Mouse (Mus musculus): ENCODE results near the gene Fkbpl. TPM values are rescaled to one million over a fixed set of nuclear protein-coding genes. Genes with fewer than 3 reads are reported as not detected.
A peak's percentile ranks its signal among the peaks of the same experiment; 100 is the strongest.

Fkbpl gene
- polyA plus RNA-seq, 1 experiment from 2014 or later: 5.6 TPM

DNA sequence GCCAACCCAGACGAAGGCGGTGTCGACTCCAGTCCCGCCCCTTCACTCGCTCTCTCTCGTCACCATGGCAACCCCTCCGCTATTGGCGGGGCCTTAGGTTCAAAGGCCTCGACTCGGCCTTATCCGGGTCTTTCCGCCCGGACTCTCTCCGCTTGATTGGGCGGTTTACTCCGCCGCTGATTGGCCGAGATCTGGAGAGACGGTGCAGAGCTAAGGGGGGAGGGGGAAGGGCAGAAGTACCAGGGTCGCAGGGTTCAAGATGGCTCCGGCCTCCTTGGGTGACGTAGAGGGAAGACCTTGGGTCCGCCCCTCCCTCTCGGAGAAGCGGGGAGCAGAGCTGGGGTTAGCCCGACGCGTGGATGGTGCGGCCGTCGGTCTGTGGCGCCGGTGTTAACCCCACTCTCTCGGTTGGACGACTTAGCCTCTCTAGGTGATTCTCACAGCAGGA lies 40.5 kb upstream of the Fkbpl start, which contains the start of gene Agpat1:
Gene Agpat1, plus strand, starts transcription at position 202 of the 448 bp plus-strand sequence.
- H3K4me2 ChIP-seq (ENCODE audit: low read depth, low read length): peak within 1 kb of the TSS; percentile 97
- ATAC-seq (peak; percentile 83), DNase-seq (peak; percentile 99)
- H3K4me3 ChIP-seq (ENCODE audit: low read depth, low read length): peak within 1 kb of the TSS; percentile 77
- peak within 1 kb of the TSS; percentile 86 for H3K9ac ChIP-seq (replicated peaks)
- no peak for TF ChIP-seq CTCF (IDR thresholded peaks at IDR 0.05; ENCODE audit: low read depth)
- no peak for TF ChIP-seq EP300 (IDR thresholded peaks at IDR 0.05; ENCODE audit: low read depth)
- no peaks in the 10 kb centered on the region for H3K9me3 ChIP-seq (ENCODE audit: low read length)
- 0% methylated on average over 35 of the region's 35 CpGs for WGBS (ENCODE audit: insufficient replicate concordance)
- peak within 1 kb of the TSS; percentile 96 for H3K27ac ChIP-seq (ENCODE audit: low read depth)
- peaks cover 53% of the 10 kb centered on the region for H3K4me1 ChIP-seq (ENCODE audit: insufficient read depth)
- peaks cover 15% of the 10 kb centered on the region for H3K36me3 ChIP-seq (replicated peaks; ENCODE audit: insufficient read depth, low read length)
- no peaks in the 10 kb centered on the region for H3K27me3 ChIP-seq (ENCODE audit: insufficient read depth, low read length)

DNA sequence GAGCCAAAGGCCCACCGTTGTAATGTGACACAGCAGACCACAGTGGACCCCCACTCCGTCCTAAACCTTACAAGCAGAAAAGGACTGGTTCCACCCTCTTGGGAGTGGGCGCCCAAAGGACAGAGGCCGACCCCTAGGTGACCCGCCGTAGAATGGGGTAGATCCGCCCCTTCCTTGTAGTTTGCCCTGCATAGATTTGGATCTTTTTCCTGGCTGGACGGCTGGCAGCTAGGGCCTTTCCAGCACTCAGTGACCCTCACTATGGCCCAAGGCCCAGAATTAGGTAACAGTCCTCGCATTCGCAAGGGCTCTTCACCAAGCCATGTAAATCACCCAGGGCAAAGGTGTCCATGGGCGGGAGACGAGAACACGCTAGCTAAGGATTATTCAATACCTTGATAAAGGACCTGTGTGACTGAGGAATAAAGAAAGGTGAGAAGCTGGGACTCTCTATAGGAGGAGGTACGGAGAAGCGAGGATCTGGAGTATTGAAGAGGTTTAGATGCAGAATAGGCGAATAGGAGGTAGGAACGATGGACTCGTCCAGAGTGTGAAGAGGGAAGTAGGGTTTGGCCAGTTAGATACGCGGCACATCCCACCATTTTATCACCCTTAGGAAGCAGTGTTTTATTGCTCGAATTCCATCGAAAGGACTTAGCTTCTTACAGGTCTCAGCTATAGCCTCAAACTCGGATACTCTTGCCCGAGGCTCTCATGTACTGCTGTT lies 39.9 kb upstream of the Fkbpl start:
- DNase-seq: peak; percentile 69

DNA sequence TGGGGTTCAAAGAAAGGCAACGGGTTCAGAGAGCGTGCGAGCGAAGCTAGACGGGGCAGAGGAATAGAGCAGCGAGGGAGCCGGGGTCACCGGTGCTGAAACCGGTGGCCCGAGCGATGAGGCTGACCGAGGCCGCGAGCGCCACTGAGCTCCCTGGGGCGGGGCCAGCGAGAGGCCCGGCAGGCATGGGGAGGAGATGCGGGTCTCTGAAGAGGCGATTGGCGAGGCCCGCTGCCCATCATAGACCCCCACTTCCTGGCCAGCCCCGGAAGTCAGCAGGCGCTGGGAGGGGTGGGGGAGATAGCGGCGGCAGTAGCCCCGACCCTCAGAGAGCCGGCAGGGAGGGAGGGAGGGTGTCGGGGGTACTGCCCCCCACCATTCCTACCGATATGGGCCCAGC lies 39.0 kb upstream of the Fkbpl start:
- peak overlapping the region; percentile 96 for H3K27ac ChIP-seq (ENCODE audit: low read depth)
- no peaks in the 10 kb centered on the region for H3K27me3 ChIP-seq (ENCODE audit: insufficient read depth, low read length)
- H3K9me3 ChIP-seq (ENCODE audit: low read length): no peaks in the 10 kb centered on the region
- ATAC-seq (peak; percentile 15), DNase-seq (peak; percentile 94)
- peaks cover 13% of the 10 kb centered on the region for H3K36me3 ChIP-seq (replicated peaks; ENCODE audit: insufficient read depth, low read length)
- peak overlapping the region; percentile 86 for H3K9ac ChIP-seq (replicated peaks)
- H3K4me1 ChIP-seq (ENCODE audit: insufficient read depth): peaks cover 49% of the 10 kb centered on the region
- peak overlapping the region; percentile 92 for H3K4me2 ChIP-seq (ENCODE audit: low read depth, low read length)
- H3K4me3 ChIP-seq (ENCODE audit: low read depth, low read length): peak overlapping the region; percentile 77
- TF ChIP-seq CTCF (IDR thresholded peaks at IDR 0.05; ENCODE audit: low read depth) (no peak), EP300 (IDR thresholded peaks at IDR 0.05; ENCODE audit: low read depth) (no peak)
- under 1% methylated on average over 19 of the region's 30 CpGs for WGBS (ENCODE audit: insufficient replicate concordance)

More for the DNA sequence above, 39.9 kb upstream of the Fkbpl start:
- peak overlapping the region; percentile 92 for H3K4me2 ChIP-seq (ENCODE audit: low read depth, low read length)
- H3K9ac ChIP-seq (replicated peaks): peak overlapping the region; percentile 86
- H3K9me3 ChIP-seq (ENCODE audit: low read length): no peaks in the 10 kb centered on the region
- H3K27ac ChIP-seq (ENCODE audit: low read depth): peak overlapping the region; percentile 96
- 14% methylated on average over 24 of the region's 24 CpGs for WGBS (ENCODE audit: insufficient replicate concordance)
- ATAC-seq: peak; percentile 2; the same call in 1 of the 2 replicates
- H3K4me3 ChIP-seq (ENCODE audit: low read depth, low read length): peak overlapping the region; percentile 77
- no peaks in the 10 kb centered on the region for H3K27me3 ChIP-seq (ENCODE audit: insufficient read depth, low read length)
- H3K36me3 ChIP-seq (replicated peaks; ENCODE audit: insufficient read depth, low read length): peaks cover 15% of the 10 kb centered on the region
- no peak for TF ChIP-seq EP300 (IDR thresholded peaks at IDR 0.05; ENCODE audit: low read depth)
- no peak for TF ChIP-seq CTCF (IDR thresholded peaks at IDR 0.05; ENCODE audit: low read depth)
- H3K4me1 ChIP-seq (ENCODE audit: insufficient read depth): peaks cover 49% of the 10 kb centered on the region

DNA sequence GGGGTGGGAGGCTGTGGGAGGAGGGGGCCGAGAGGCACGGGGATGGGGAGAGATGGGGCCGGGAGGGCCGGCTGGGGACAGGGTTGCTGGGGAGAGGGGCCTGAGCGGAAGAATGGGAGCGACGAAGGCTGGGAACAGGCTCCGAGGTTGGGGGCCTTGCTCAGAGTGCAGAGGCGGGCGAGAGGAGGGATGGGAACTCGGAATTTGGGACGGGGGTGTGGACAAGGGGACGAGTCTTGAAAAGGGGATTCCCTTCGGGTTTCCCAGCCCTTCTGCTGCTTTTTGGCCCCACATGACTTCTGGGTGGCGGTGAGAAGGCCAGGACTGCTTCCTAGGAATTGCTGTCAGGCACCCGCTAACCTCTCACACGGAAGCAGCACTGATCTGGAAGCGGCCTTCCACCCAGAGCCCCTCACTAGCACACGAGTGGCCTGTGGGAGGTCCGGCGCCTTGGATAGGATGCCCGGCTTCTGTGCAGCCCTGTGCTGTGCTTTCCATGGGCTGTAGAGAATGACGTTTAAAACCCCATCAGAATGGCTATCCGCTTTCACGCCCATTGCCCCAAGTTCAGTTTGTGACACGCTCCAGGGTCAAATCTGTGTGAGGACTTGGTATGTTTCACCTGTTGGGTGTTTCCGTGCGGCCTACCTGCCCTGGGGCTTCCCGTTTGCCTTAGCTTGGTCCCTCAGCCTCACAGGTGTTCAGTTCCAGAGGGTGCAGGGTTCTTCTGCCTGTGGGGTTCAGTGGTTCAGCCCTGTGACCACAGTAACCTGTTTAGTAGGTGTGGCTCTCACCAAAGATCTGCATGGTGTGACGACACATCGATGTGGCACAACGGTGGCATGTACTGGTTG lies 38.2 kb upstream of the Fkbpl start:
- H3K27me3 ChIP-seq (ENCODE audit: insufficient read depth, low read length): no peaks in the 10 kb centered on the region
- 11% methylated on average over 32 of the region's 32 CpGs for WGBS (ENCODE audit: insufficient replicate concordance)
- H3K36me3 ChIP-seq (replicated peaks; ENCODE audit: insufficient read depth, low read length): peaks cover 17% of the 10 kb centered on the region; the same call in 1 of the 2 replicates
- no peaks in the 10 kb centered on the region for H3K9me3 ChIP-seq (ENCODE audit: low read length)
- H3K27ac ChIP-seq (ENCODE audit: low read depth): peak overlapping the region; percentile 96
- H3K4me2 ChIP-seq (ENCODE audit: low read depth, low read length): peak overlapping the region; percentile 92
- H3K4me3 ChIP-seq (ENCODE audit: low read depth, low read length): peak overlapping the region; percentile 77
- H3K4me1 ChIP-seq (ENCODE audit: insufficient read depth): peaks cover 49% of the 10 kb centered on the region
- TF ChIP-seq CTCF (IDR thresholded peaks at IDR 0.05; ENCODE audit: low read depth) (no peak), EP300 (IDR thresholded peaks at IDR 0.05; ENCODE audit: low read depth) (no peak)
- no peak for DNase-seq
- H3K9ac ChIP-seq (replicated peaks): peak overlapping the region; percentile 86
- no peak for ATAC-seq

DNA sequence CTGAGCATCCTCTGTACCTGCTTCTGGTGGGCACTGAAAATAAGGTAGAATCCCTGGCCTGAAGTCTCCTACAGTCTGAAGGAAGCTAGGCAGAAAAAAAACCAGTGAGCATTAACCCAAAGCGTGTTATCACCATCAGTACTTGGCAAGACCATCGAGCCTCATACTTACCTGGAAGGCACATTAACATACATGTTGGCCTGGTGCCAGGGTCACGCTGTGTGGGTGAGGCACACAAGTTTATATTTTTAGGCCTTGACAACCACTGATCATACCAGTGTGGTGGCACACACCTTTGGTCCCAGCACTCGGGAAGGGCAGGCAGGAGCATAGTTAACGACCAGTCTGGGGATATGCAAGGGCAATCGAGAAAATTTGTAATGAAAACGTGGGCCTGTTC lies 36.6 kb upstream of the Fkbpl start:
- DNase-seq: no peak
- Histone ChIP-seq H3K4me1 (ENCODE audit: insufficient read depth) (peaks cover 36% of the 10 kb centered on the region), H3K36me3 (replicated peaks; ENCODE audit: insufficient read depth, low read length) (peaks cover 32% of the 10 kb centered on the region), H3K9me3 (ENCODE audit: low read length) (no peaks in the 10 kb centered on the region), H3K4me3 (ENCODE audit: low read depth, low read length) (no peak overlapping the region), H3K27me3 (ENCODE audit: insufficient read depth, low read length) (no peaks in the 10 kb centered on the region), H3K4me2 (ENCODE audit: low read depth, low read length) (no peak overlapping the region), H3K9ac (replicated peaks) (no peak overlapping the region), H3K27ac (ENCODE audit: low read depth) (no peak overlapping the region)
- 73% methylated on average over 7 of the region's 7 CpGs for WGBS (ENCODE audit: insufficient replicate concordance)
- TF ChIP-seq EP300 (IDR thresholded peaks at IDR 0.05; ENCODE audit: low read depth) (no peak), CTCF (IDR thresholded peaks at IDR 0.05; ENCODE audit: low read depth) (no peak)
- ATAC-seq: no peak

DNA sequence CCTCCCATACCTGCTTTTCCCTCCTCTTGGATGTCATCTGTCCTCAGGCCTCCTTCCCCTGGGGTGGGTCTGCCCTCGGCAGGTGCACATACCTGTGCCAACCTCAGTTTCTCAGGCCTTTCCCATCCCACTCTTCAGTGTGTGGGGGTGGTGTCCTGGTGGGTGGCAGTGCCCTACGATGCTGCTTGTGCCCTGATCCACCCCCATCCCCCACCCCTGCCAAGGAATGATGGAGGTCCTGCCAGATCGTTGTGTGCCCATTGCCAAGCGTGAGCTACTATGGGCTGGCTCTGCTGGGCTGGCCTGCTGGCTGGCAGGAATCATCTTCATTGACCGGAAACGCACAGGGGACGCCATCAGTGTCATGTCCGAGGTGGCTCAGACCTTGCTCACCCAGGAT lies 33.5 kb upstream of the Fkbpl start:
- no peak overlapping the region for H3K9ac ChIP-seq (replicated peaks)
- peaks cover 23% of the 10 kb centered on the region for H3K4me1 ChIP-seq (ENCODE audit: insufficient read depth)
- no peak overlapping the region for H3K4me2 ChIP-seq (ENCODE audit: low read depth, low read length)
- no peak overlapping the region for H3K4me3 ChIP-seq (ENCODE audit: low read depth, low read length)
- DNase-seq (no peak), ATAC-seq (no peak)
- no peak overlapping the region for H3K27ac ChIP-seq (ENCODE audit: low read depth)
- TF ChIP-seq CTCF (IDR thresholded peaks at IDR 0.05; ENCODE audit: low read depth): no peak
- no peak for TF ChIP-seq EP300 (IDR thresholded peaks at IDR 0.05; ENCODE audit: low read depth)
- no peaks in the 10 kb centered on the region for H3K9me3 ChIP-seq (ENCODE audit: low read length)
- no peaks in the 10 kb centered on the region for H3K27me3 ChIP-seq (ENCODE audit: insufficient read depth, low read length)
- 90% methylated on average over 8 of the region's 8 CpGs for WGBS (ENCODE audit: insufficient replicate concordance)
- H3K36me3 ChIP-seq (replicated peaks; ENCODE audit: insufficient read depth, low read length): peaks cover 41% of the 10 kb centered on the region

Measured in liver, postnatal 0 days (tissue).